Mouse (Mus musculus) ES-Bruce4 (cell line): ENCODE data around the gene Trmt2a. TPM values are rescaled to one million over a fixed set of nuclear protein-coding genes. Genes with fewer than 3 reads are reported as not detected.

Source experiments
- H3K27ac ChIP-seq: 2 replicates; pipeline ENCODE4 v1.5.1; 2012; ENCODE audit warnings: low read length, inconsistent platforms; ENCODE audit not compliant: insufficient read depth
- H3K27me3 ChIP-seq: 2 replicates; pipeline ENCODE4 v1.6.1; 2012; ENCODE audit warnings: mild to moderate bottlenecking, low read length, inconsistent platforms; ENCODE audit not compliant: control insufficient read depth, poor library complexity, insufficient read depth, severe bottlenecking
- H3K36me3 ChIP-seq: 2 replicates; pipeline ENCODE4 v1.6.1; 2012; ENCODE audit warnings: inconsistent platforms, mild to moderate bottlenecking, low read length, moderate library complexity; ENCODE audit not compliant: control insufficient read depth, poor library complexity, insufficient read depth, severe bottlenecking
- H3K4me1 ChIP-seq: one replicate; pipeline ENCODE4 v1.8.1; 2011; ENCODE audit warnings: low read length; ENCODE audit not compliant: control insufficient read depth, insufficient read depth
- H3K4me3 ChIP-seq: 2 replicates; pipeline ENCODE4 v1.5.1; 2011; ENCODE audit warnings: low read depth, mild to moderate bottlenecking, low read length
- H3K9ac ChIP-seq: 2 replicates; pipeline ENCODE4 v1.6.1; 2012; ENCODE audit warnings: low read depth, mild to moderate bottlenecking, inconsistent platforms; ENCODE audit not compliant: poor library complexity, severe bottlenecking
- H3K9me3 ChIP-seq: replicated peaks from 2 replicates; pipeline ENCODE4 v1.6.1; 2012; ENCODE audit warnings: mild to moderate bottlenecking, low read length, inconsistent platforms; ENCODE audit not compliant: control insufficient read depth, poor library complexity, insufficient read depth, severe bottlenecking
- CTCF ChIP-seq: IDR thresholded peaks from one replicate; pipeline ENCODE4 v1.8.1; 2011; ENCODE audit warnings: low read depth, low read length
- EP300 ChIP-seq: IDR thresholded peaks from 2 replicates; pipeline ENCODE4 v1.6.1; 2011; ENCODE audit warnings: low read depth, low read length; ENCODE audit not compliant: insufficient read depth
- POLR2A ChIP-seq: IDR thresholded peaks from one replicate; pipeline ENCODE4 v1.8.1; 2011; ENCODE audit warnings: low read length; ENCODE audit not compliant: insufficient read depth
- polyA plus RNA-seq: library from polyadenylated mRNA; stranded (reverse); fragments of >200 nt; gene quantifications from 2 replicates; pipeline ENCODE4 v1.2.4, GENCODE M21; 2011; ENCODE audit warnings: low read depth; ENCODE audit not compliant: missing spikeins, insufficient read depth, insufficient read length

The Trmt2a gene
- polyA plus RNA-seq, 1 experiment: 46.1 TPM

DNA sequence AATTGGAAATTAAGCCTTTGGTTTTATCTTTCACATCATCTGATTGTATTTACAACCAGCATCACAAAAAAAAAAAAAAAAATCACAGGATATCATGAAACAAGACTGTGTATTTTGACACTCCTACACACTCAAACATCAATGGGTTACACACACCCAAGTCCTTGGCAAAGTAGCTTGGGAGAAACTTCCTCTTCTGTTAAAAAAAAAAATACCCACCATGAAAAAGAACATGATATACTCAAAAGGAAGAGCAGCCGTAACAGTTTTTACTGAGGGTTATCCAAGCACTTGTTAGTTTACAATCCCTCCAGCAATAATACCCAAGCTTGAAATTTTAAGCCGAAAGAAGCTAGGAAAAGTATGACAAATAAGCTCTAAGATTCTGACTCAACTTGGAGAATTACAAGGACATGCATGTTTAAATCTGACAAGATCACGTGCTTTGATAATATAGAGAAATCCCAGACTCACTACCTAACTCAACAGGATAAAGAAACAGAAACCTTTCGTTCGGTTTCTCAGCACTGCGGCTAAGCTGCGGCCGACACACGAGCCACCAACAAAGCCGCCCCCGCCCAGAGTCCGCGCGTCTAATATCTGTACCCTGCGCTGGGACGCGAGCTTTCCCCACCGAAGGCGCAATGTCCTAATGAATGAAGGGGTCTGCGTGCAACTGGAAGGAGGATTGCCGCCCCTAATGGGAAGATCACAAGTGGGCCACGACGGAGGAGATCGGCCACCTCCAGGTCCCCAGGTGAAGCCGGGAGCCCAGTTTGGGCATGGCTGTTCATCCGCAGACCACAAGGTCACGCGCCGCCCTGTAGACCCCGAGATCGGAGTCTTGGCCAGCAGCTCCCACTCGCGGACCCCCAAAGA is 719 bp upstream of the Trmt2a start:
- Histone ChIP-seq H3K36me3 (peaks cover 65% of the 10 kb centered on the region), H3K27me3 (no peaks in the 10 kb centered on the region), H3K4me3 (peak overlapping the region; percentile 98), H3K4me1 (peaks cover 3% of the 10 kb centered on the region), H3K9me3 (no peaks in the 10 kb centered on the region), H3K27ac (peak overlapping the region; percentile 24; the same call in 1 of the 2 replicates), H3K9ac (peak overlapping the region; percentile 99)
- no peak for TF ChIP-seq EP300
- no peak for TF ChIP-seq CTCF
- TF ChIP-seq POLR2A: no peak

DNA sequence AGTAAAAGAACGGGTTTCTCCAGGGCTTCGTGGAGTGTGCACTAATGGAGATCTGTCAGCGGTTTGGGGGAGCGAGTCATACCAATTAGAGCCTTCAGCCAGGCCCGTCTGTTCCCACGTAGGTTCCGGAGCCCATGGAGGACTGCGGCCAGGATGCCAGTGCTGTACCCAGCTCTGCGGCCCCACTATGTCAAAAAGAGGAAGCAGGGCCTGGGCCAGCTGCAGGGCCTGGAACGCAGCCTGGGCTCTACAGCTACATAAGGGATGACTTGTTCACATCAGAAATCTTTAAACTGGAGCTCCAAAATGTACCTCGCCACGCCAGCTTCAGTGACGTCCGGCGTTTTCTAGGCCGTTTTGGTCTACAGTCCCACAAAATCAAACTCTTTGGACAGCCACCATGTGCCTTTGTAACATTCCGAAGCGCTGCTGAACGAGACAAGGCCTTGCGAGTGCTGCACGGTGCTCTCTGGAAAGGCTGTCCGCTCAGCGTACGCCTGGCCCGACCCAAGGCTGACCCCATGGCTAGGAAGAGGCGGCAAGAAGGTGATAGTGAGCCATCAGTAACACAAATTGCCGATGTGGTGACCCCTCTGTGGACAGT is 987 bp downstream of the Trmt2a start:
- Histone ChIP-seq H3K4me1 (peaks cover 3% of the 10 kb centered on the region), H3K4me3 (peak overlapping the region; percentile 90), H3K9ac (peak overlapping the region; percentile 86), H3K36me3 (peaks cover 65% of the 10 kb centered on the region), H3K27ac (no peak overlapping the region), H3K9me3 (no peaks in the 10 kb centered on the region), H3K27me3 (no peaks in the 10 kb centered on the region)
- no peak for TF ChIP-seq POLR2A
- TF ChIP-seq EP300: no peak
- TF ChIP-seq CTCF: no peak

DNA sequence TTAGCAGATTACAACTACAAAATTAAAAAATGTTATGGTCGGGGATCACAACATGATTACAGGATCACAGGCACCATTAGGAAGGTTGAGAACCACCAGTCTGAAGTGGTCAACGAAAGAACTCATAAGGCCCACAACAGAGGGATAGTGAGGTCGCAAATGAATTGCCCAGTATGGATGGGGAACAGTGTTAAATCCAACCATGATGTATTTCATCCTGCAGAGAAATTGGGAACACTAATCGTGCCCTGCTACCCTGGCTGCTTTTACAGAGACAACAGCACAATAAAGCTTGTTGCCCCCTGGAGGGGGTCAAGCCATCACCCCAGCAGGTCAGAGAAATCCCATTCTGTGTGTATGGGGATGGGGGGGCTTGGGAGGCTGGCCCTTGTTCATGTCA is 1.8 kb downstream of the Trmt2a start:
- H3K4me1 ChIP-seq: peaks cover 3% of the 10 kb centered on the region
- peaks cover 64% of the 10 kb centered on the region for H3K36me3 ChIP-seq
- peak overlapping the region; percentile 86; the same call in 1 of the 2 replicates for H3K9ac ChIP-seq
- H3K4me3 ChIP-seq: no peak overlapping the region
- H3K9me3 ChIP-seq: no peaks in the 10 kb centered on the region
- TF ChIP-seq POLR2A: no peak
- TF ChIP-seq EP300: no peak
- TF ChIP-seq CTCF: no peak
- no peaks in the 10 kb centered on the region for H3K27me3 ChIP-seq
- no peak overlapping the region for H3K27ac ChIP-seq

DNA sequence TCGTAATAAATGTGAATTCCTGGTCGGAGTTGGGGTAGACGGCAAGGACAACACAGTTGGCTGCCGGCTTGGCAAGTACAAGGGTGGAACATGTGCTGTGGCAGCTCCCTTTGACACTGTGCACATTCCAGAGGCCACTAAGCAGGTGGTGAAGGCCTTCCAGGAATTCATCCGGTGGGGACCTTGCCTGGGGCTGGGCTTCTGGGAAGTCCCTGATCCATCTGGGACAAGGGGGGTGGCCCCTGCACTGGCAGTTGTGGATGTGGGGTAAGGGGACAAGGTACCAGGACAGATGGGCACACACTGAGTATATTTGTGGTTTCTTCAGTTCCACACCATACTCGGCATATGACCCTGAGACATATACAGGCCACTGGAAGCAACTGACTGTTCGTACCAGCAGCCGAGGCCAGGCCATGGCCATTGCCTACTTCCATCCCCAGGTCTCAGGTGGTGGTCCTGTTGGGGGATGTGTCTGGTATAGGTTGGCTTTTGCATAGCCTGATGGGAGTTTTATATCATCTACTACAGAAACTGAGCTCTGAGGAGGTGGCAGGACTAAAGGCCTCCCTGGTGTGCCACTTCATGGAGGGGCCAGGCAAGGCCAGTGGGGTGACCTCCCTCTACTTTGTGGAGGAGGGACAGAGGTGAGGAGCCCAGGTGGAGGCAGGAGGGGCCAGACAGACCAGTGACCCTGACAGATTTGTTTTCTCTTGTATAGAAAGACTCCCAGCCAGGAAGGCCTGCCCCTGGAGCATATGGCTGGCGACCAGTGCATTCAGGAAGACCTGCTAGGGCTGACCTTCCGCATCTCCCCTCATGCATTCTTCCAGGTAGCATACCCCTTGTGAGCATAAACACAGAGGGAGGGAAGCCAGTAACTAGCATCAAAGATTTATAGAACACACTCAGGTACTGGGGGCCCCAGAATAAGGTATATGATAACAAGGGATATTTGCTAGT is 2.6 kb downstream of the Trmt2a start:
- Histone ChIP-seq H3K9me3 (no peaks in the 10 kb centered on the region), H3K9ac (peak overlapping the region; percentile 12; the same call in 1 of the 2 replicates), H3K27me3 (no peaks in the 10 kb centered on the region), H3K36me3 (peaks cover 62% of the 10 kb centered on the region), H3K4me3 (no peak overlapping the region), H3K27ac (no peak overlapping the region), H3K4me1 (peaks cover 3% of the 10 kb centered on the region)
- no peak for TF ChIP-seq EP300
- no peak for TF ChIP-seq CTCF
- TF ChIP-seq POLR2A: no peak

DNA sequence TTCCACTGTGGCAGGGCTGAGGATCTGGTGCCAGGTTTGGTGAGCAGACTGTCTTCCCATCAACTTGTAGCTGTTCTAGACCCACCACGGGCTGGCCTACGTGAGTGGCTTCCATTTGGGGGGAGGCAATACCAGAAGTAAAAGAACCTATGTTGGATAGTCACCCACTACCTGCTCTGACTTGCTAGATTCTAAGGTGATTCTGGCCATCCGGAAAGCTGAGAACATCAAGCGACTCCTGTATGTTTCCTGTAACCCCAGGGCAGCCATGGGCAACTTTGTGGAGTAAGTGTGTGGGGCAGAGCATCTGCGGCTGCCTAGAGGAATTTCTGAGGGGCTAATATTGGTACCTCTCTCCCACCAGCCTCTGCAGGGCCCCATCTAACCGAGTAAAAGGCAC is 4.3 kb downstream of the Trmt2a start:
- Histone ChIP-seq H3K27me3 (no peaks in the 10 kb centered on the region), H3K9me3 (no peaks in the 10 kb centered on the region), H3K9ac (no peak overlapping the region), H3K27ac (no peak overlapping the region), H3K4me3 (no peak overlapping the region), H3K36me3 (peaks cover 66% of the 10 kb centered on the region), H3K4me1 (peaks cover 3% of the 10 kb centered on the region)
- TF ChIP-seq POLR2A (no peak), CTCF (no peak), EP300 (no peak)
